Mouse (Mus musculus) liver, adult 2 months (tissue): ENCODE data around the gene Aff4.

Experiments used
- CTCF ChIP-seq: fragments of 200-500 bp; IDR thresholded peaks from 2 replicates; pipeline ENCODE4 v1.5.1; 2011; ENCODE audit warnings: low read depth, low read length, control low read depth
- POLR2A ChIP-seq: fragments of 200-500 bp; IDR thresholded peaks from 2 replicates; pipeline ENCODE4 v1.6.1; 2011; ENCODE audit warnings: low read length, control low read depth; ENCODE audit not compliant: insufficient read depth; ENCODE audit errors: extremely low read depth

DNA sequence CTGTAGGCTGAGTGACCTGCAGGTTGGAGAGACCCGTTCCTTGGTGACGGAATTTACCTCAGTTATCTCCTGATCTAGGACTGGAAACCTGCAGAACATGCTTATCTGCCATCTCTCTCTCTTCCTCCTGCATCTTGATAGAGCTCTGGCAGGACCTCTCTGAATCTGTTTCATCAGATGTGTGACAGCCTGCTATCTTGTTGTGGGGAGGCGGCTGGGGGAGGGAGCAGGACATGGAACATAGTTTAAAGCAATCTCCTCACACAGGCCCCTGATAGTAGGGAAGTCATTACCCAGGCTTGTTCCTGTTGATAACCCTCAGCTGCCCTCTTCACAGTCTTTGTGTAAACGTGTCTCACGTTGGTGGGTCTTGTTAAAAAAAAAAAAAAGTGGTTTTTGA, 5.3 kb upstream of the Aff4 start:
- TF ChIP-seq CTCF (no peak), POLR2A (no peak)
